Mouse (Mus musculus): ENCODE measurements at regions not wholly inside any gene's neighbourhood (a gene's known extent, or its start where the extent isn't known, plus 50 kb on each side); places are given as distances from the start of the nearest gene placed in this dataset.
A peak's percentile ranks its signal among the peaks of the same experiment; 100 is the strongest.

DNA sequence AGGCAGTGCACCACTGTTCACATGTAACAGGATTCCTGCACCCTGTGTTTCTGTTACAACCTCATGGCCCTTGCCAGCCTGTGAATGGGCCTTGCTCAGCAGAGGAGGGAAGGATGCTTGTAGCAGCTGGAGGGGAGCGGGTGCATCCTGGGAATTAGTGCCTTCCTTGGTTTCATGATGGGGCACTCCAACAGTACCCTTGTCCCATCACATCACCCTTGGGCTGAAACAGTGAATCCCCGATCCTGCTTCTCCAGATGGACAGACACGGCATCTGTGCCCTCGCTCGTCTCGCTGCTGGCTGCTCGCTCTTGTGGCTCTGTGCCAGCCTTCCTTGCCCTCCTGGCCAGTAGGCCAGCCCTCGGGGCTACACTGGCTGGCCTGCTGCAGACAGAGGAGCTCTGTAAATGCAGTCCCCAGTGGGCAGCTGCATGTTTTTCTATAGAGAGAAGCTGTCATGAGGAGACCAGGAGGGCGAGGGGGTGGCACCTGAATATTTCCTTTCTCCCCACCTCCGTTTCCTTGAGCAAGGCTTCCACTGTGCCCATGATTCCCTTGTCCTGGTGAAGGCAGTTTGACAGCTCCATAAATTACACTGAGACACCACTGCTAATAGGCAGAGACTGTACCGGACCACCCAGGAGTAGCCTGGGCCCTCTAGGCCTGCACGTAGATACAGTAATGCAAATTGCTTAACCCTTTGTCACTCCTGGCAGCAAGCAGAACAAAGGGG lies 104.6 kb upstream of the Tut7 start:
- no peak overlapping the region for H3K4me3 ChIP-seq (ENCODE audit: insufficient read depth, low read depth, low read length)
- H3K27ac ChIP-seq (replicated peaks; ENCODE audit: insufficient read depth, low read depth, low read length): no peak overlapping the region
- H3K4me1 ChIP-seq (ENCODE audit: control insufficient read depth, insufficient read depth, low read length): no peaks in the 10 kb centered on the region
- no peak overlapping the region for H3K9ac ChIP-seq (ENCODE audit: low read depth, low read length)
- 84% methylated on average over 12 of the region's 12 CpGs for WGBS
- no peaks in the 10 kb centered on the region for H3K36me3 ChIP-seq (ENCODE audit: control insufficient read depth, insufficient read depth, low read length)
- TF ChIP-seq POLR2A (IDR thresholded peaks at IDR 0.05; ENCODE audit: extremely low read depth, insufficient read depth, low read length): no peak
- no peak for TF ChIP-seq CTCF (IDR thresholded peaks at IDR 0.05; ENCODE audit: low read depth, low read length)
- H3K79me2 ChIP-seq (ENCODE audit: control insufficient read depth, insufficient read depth, low read length): no peaks in the 10 kb centered on the region
- H3K27me3 ChIP-seq (ENCODE audit: control insufficient read depth, insufficient read depth, low read length): no peaks in the 10 kb centered on the region
- DNase-seq (ENCODE audit: extremely low read depth, low read depth, low spot score): no peak

- no peaks in the 10 kb centered on the region for H3K36me3 ChIP-seq (ENCODE audit: control insufficient read depth, insufficient read depth, low read length)
- H3K4me3 ChIP-seq (ENCODE audit: insufficient read depth, low read depth, low read length): no peak overlapping the region
- no peak overlapping the region for H3K27ac ChIP-seq (replicated peaks; ENCODE audit: insufficient read depth, low read depth, low read length)
- no peaks in the 10 kb centered on the region for H3K79me2 ChIP-seq (ENCODE audit: control insufficient read depth, insufficient read depth, low read length)
- DNase-seq (ENCODE audit: extremely low read depth, low read depth, low spot score): peak; percentile 16
- no peak overlapping the region for H3K9ac ChIP-seq (ENCODE audit: low read depth, low read length)
- no peak for TF ChIP-seq POLR2A (IDR thresholded peaks at IDR 0.05; ENCODE audit: extremely low read depth, insufficient read depth, low read length)
- no peak for TF ChIP-seq CTCF (IDR thresholded peaks at IDR 0.05; ENCODE audit: low read depth, low read length)
- WGBS: 59% methylated on average over 9 of the region's 9 CpGs
- no peaks in the 10 kb centered on the region for H3K27me3 ChIP-seq (ENCODE audit: control insufficient read depth, insufficient read depth, low read length)
- H3K4me1 ChIP-seq (ENCODE audit: control insufficient read depth, insufficient read depth, low read length): no peaks in the 10 kb centered on the region
These were observed 103.0 kb upstream of the Tut7 start for GRCm38 (mm10) chr13:59925845-59926481.

DNA sequence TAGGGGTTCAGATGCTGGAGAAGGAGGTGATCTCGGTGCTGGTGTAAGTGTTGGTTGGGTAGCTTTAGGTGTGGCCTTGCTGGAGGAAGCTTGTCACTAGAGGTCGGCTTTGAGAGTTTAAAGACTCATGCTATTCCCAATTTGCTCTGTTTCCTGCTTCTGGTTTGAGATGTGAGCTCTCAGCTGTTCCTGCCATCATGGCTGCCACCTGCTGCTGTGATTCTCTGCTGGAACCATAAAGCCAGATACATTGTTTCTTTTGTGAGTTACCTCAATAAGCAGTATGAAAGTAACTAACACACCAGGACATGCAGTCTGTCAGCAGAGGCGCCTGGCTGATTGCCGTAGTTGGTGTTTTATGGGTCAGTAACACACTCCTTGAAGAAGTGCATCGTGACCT lies 94.2 kb upstream of the Tut7 start:
- no peak for DNase-seq (ENCODE audit: extremely low read depth, low read depth, low spot score)
- Histone ChIP-seq H3K4me3 (ENCODE audit: insufficient read depth, low read depth, low read length) (no peak overlapping the region), H3K4me1 (ENCODE audit: control insufficient read depth, insufficient read depth, low read length) (no peaks in the 10 kb centered on the region), H3K27me3 (ENCODE audit: control insufficient read depth, insufficient read depth, low read length) (no peaks in the 10 kb centered on the region), H3K36me3 (ENCODE audit: control insufficient read depth, insufficient read depth, low read length) (no peaks in the 10 kb centered on the region), H3K27ac (replicated peaks; ENCODE audit: insufficient read depth, low read depth, low read length) (no peak overlapping the region), H3K79me2 (ENCODE audit: control insufficient read depth, insufficient read depth, low read length) (no peaks in the 10 kb centered on the region), H3K9ac (ENCODE audit: low read depth, low read length) (no peak overlapping the region)
- TF ChIP-seq POLR2A (IDR thresholded peaks at IDR 0.05; ENCODE audit: extremely low read depth, insufficient read depth, low read length): no peak
- WGBS: 89% methylated on average over 5 of the region's 5 CpGs

GRCm38 (mm10) chr13:59916166-59917044 lies 93.5 kb upstream of the Tut7 start:
- no peak for DNase-seq (ENCODE audit: extremely low read depth, low read depth, low spot score)
- 82% methylated on average over 22 of the region's 22 CpGs for whole genome bisulfite sequencing
- H3K36me3 ChIP-seq (ENCODE audit: control insufficient read depth, insufficient read depth, low read length): no peaks in the 10 kb centered on the region
- no peak overlapping the region for H3K27ac ChIP-seq (replicated peaks; ENCODE audit: insufficient read depth, low read depth, low read length)
- no peaks in the 10 kb centered on the region for H3K27me3 ChIP-seq (ENCODE audit: control insufficient read depth, insufficient read depth, low read length)
- TF ChIP-seq CTCF (IDR thresholded peaks at IDR 0.05; ENCODE audit: low read depth, low read length) (no peak), POLR2A (IDR thresholded peaks at IDR 0.05; ENCODE audit: extremely low read depth, insufficient read depth, low read length) (no peak)
- H3K9ac ChIP-seq (ENCODE audit: low read depth, low read length): no peak overlapping the region
- no peaks in the 10 kb centered on the region for H3K79me2 ChIP-seq (ENCODE audit: control insufficient read depth, insufficient read depth, low read length)
- H3K4me3 ChIP-seq (ENCODE audit: insufficient read depth, low read depth, low read length): no peak overlapping the region
- H3K4me1 ChIP-seq (ENCODE audit: control insufficient read depth, insufficient read depth, low read length): no peaks in the 10 kb centered on the region

DNA sequence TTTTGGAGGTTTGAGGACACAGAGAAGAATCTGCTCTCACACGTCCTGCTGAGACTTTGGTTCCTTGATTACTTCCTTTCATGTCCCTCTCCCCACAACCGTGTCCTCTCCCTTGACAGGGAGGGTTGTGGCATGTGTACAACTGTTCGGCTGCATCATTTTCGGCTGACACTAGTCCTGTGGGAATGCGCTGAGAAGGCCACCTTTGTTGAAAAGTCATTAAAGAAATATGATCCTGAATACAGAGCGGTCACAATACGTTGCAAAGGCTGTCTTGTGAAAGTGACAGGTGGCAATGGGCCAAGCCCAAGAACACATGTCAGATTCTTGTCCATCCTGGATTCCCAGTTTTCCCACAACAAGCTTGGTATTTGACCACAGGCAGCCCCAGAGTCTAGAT lies 92.8 kb upstream of the Tut7 start:
- no peaks in the 10 kb centered on the region for H3K79me2 ChIP-seq (ENCODE audit: control insufficient read depth, insufficient read depth, low read length)
- TF ChIP-seq POLR2A (IDR thresholded peaks at IDR 0.05; ENCODE audit: extremely low read depth, insufficient read depth, low read length) (no peak), CTCF (IDR thresholded peaks at IDR 0.05; ENCODE audit: low read depth, low read length) (no peak)

More for the DNA sequence above, 92.8 kb upstream of the Tut7 start:
- Histone ChIP-seq H3K9ac (ENCODE audit: low read depth, low read length) (no peak overlapping the region), H3K4me1 (ENCODE audit: control insufficient read depth, insufficient read depth, low read length) (no peaks in the 10 kb centered on the region), H3K36me3 (ENCODE audit: control insufficient read depth, insufficient read depth, low read length) (no peaks in the 10 kb centered on the region), H3K27ac (replicated peaks; ENCODE audit: insufficient read depth, low read depth, low read length) (no peak overlapping the region), H3K4me3 (ENCODE audit: insufficient read depth, low read depth, low read length) (no peak overlapping the region), H3K27me3 (ENCODE audit: control insufficient read depth, insufficient read depth, low read length) (no peaks in the 10 kb centered on the region)
- WGBS: 86% methylated on average over 7 of the region's 7 CpGs
- DNase-seq (ENCODE audit: extremely low read depth, low read depth, low spot score): no peak

Data from liver, adult 2 months (tissue).